Mouse (Mus musculus): ENCODE measurements around the gene Gm1140. TPM values are rescaled to one million over a fixed set of nuclear protein-coding genes. Genes with fewer than 3 reads are reported as not detected.
"Not testable (repeated sequence)": the region's sequence is repeated elsewhere in the genome, so short reads cannot be mapped to it uniquely, and the experiment has no call there.

Gm1140 gene
- polyA plus RNA-seq (2015; fragmentation: Nextera tagmentation; extraction: Ambion mirVana): not detected in 2 replicates

DNA sequence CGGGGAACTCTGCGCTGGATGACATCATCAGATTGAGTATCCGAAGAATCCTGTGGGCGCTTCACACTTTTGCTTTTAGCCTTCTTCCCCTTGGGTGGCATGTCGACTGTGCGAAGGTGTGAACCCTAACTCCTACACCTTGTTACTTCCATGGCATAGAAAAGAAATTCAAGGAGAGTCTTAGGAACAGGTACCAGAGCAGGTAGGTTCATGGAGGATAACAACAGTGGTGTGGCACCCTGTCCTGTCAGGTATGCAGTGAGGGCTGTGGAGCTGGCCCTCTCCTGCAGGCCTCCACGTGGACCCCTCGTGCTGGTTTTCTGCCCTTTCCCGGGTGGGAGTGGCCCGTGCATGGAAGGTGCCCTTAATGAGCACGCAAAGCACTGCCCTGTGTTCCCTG, at the start of gene Gm1140:
Gene Gm1140 (minus strand): TSS at position 101 of the 400 bp plus-strand sequence.
- not testable (repeated sequence) for H3K4me2 ChIP-seq (ENCODE audit: low read length); H3K4me3 ChIP-seq (ENCODE audit: low read length); H3K27ac ChIP-seq (ENCODE audit: low read depth, low read length); H3K27me3 ChIP-seq (replicated peaks; ENCODE audit: control insufficient read depth, insufficient read depth, low read length); H3K4me1 ChIP-seq (ENCODE audit: control insufficient read depth, insufficient read depth, low read depth, low read length); H3K36me3 ChIP-seq (ENCODE audit: control insufficient read depth, insufficient read depth, low read length); ATAC-seq; H3K9ac ChIP-seq (ENCODE audit: low read depth, low read length); H3K9me3 ChIP-seq (ENCODE audit: control insufficient read depth, low read length)
- no CpG with 5 or more reads among the region's 11 CpGs for WGBS

DNA sequence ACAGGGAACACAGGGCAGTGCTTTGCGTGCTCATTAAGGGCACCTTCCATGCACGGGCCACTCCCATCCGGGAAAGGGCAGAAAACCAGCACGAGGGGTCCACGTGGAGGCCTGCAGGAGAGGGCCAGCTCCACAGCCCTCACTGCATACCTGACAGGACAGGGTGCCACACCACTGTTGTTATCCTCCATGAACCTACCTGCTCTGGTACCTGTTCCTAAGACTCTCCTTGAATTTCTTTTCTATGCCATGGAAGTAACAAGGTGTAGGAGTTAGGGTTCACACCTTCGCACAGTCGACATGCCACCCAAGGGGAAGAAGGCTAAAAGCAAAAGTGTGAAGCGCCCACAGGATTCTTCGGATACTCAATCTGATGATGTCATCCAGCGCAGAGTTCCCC, 2.0 kb upstream of the Gm1140 start, which contains the start of gene Gm14692:
Gene Gm14692 (plus strand): TSS at position 301 of the 400 bp plus-strand sequence.
- H3K27ac ChIP-seq (ENCODE audit: low read depth, low read length); H3K4me2 ChIP-seq (ENCODE audit: low read length); H3K9me3 ChIP-seq (ENCODE audit: control insufficient read depth, low read length); H3K4me3 ChIP-seq (ENCODE audit: low read length); H3K36me3 ChIP-seq (ENCODE audit: control insufficient read depth, insufficient read depth, low read length); H3K4me1 ChIP-seq (ENCODE audit: control insufficient read depth, insufficient read depth, low read depth, low read length); ATAC-seq; H3K9ac ChIP-seq (ENCODE audit: low read depth, low read length); H3K27me3 ChIP-seq (replicated peaks; ENCODE audit: control insufficient read depth, insufficient read depth, low read length): not testable (repeated sequence)
- WGBS: 88% methylated on average over 5 of the region's 10 CpGs

Other genes with a start within 250 kb of the Gm1140 start
- gene Gm14692, start 2.1 kb upstream of the Gm1140 start, polyA plus RNA-seq (2015; fragmentation: Nextera tagmentation; extraction: Ambion mirVana): not detected in 2 replicates
- not detected in 2 replicates for gene 4933436I01Rik, start 227.9 kb upstream of the Gm1140 start, polyA plus RNA-seq (2015; fragmentation: Nextera tagmentation; extraction: Ambion mirVana)